Mouse (Mus musculus): ENCODE results near the gene Arrdc2. TPM values are rescaled to one million over a fixed set of nuclear protein-coding genes. Genes with fewer than 3 reads are reported as not detected.

The Arrdc2 gene
- total RNA-seq (2021), result 10 to 100 TPM in 1 of 2 experiments, 1 to 10 TPM in 1; 4.7 to 18.5 TPM

- DNase-seq, result peak; percentile 99
- intact Hi-C loops (cut with DNase I), result loop anchor here (5.0 kb wide), 1 partner anchor 77 kb away; the partner anchor contains the start of gene Mpv17l2
These were observed at the start of gene Arrdc2 for GRCm38 (mm10) chr8:70839408-70840351. Gene Arrdc2 (minus strand): TSS chr8:70839720.

DNA sequence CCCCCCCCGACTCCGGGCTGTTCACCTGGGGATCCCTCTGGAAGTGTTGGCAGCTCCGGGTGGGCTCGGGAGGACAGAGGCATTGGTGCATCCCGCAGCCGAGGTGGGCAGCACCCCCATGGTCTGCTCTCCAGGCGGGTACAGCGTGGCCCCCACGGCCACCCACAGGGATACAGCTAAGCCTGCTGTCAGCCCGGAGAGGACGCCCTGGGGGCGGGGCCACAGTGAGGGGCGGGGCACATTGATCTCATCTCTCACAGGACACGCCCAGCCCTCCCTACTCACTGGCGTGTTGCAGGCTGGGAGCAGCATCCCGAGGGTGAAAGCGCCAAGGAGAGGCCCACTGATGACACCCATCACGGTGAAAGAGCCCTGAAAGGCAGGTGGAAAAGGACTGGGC lies 48.1 kb upstream of the Arrdc2 start:
- intact Hi-C loops (cut with DNase I), result no loop called here

GRCm38 (mm10) chr8:70885612-70886011 lies 46.1 kb upstream of the Arrdc2 start:
- intact Hi-C loops (cut with DNase I), result no loop called here
- DNase-seq, result peak in 1 of 2 experiments; percentile 68

More for the DNA sequence above, 48.1 kb upstream of the Arrdc2 start:
- DNase-seq, result peak in 1 of 2 experiments; percentile 33

- intact Hi-C loops (cut with DNase I), result no loop called here
- no peak for DNase-seq
These were observed 45.2 kb upstream of the Arrdc2 start for GRCm38 (mm10) chr8:70884683-70885082.

DNA sequence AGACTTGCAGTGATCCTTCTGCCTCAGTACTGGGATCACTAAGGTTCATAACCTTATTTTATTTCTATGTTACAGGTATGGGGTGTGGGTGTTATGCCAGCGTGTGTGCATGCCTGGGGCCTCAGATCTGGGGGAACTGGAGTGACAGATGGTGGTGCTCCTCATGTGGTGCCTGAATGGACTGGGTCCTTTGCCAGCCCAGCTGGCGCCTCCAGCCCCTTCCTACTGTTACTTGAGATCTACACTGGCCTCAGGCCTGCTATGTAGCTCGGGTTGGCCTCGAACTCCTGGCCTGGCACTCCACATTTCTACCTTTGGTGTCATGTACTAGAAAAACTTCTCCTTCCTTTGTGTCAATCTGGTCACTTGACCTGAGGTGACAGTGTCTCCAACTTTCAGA lies 44.7 kb upstream of the Arrdc2 start:
- no peak for DNase-seq
- intact Hi-C loops (cut with DNase I), result no loop called here

DNA sequence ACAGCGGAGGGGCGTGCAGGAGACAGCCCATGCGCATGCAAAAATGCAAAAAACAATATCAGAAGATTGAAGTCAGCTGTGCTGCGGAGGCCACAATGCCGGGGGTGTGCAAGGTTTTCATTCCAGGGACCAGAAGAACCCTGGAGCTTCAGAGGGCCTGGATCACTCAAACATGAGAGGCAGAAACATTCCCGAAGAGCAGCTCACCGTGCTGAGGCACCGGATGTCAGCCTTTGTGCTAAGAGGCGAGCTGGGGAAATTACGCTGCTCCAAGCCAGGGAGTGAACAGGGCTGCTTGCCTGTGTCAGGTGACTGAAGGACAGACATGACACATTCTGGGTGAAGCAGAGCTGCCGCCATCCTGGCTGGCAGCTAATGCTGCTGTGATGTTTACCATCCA lies 41.0 kb upstream of the Arrdc2 start:
- intact Hi-C loops (cut with DNase I), result no loop called here
- DNase-seq, result no peak

DNA sequence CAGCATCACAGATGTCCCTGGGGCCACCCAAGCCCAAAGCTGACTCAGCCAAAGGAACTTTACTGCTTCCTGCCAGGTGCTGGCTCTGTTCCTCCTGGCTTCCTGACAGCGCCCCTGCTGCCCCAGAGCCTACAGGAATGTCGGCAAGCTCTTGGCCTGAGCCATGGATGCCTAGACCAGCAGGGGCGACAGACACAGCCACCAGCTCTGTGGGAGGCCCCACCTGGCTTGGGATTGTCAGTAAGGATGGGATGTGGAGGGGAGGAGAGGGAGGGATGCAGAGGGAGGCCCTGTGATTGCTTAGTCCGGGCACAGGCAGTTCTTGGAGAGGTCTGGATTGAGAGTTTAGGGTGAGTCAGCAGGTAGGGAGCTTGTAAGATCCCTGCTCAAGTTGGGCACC lies 40.6 kb upstream of the Arrdc2 start:
- intact Hi-C loops (cut with DNase I), result no loop called here
- DNase-seq, result peak; percentile 77 to 78

GRCm38 (mm10) chr8:70879500-70879899 lies 40.0 kb upstream of the Arrdc2 start:
- DNase-seq, result no peak
- intact Hi-C loops (cut with DNase I), result no loop called here

GRCm38 (mm10) chr8:70878178-70878577 lies 38.7 kb upstream of the Arrdc2 start:
- no peak for DNase-seq
- intact Hi-C loops (cut with DNase I), result no loop called here

DNA sequence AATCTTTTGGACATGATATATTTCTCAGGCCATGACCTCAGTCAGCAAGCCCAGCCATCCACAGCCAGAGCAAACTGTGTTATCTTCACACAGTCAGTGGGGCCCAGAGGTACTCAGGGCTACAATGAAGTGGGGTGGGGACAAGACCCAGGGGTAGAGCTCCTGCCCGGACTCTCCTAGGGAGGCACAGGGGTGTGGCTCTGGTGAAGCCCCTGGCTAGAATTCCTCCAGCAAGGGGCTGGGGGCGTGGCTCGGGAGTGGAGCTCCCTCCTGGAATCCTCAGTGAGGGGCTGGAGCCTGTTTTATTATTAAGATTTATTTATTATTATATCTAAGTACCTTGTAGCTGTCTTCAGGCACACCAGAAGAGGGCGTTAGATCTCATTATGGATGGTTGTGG lies 36.9 kb upstream of the Arrdc2 start:
- no peak for DNase-seq
- intact Hi-C loops (cut with DNase I), result no loop called here

DNA sequence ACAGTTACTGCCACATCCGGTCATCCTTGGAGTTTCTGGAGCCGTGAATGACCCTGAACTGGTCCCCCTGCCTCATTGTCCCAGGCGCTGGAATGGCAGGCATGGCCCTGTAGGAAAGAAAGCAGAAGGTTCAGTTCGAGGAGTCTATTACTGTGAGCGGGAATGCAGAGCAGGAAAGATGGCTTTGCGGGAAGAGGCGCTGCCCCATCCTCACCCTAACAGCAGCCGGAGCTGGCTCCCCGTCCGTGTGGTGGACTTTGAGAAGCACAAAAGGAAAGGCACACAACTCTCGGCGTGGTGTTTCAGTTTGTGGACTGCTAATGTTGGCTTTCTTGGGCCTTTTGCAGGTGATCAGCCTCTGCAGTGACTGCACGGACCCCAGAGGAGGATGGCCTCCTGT lies 34.9 kb upstream of the Arrdc2 start:
- intact Hi-C loops (cut with DNase I), result no loop called here

GRCm38 (mm10) chr8:70873364-70873985 lies 34.0 kb upstream of the Arrdc2 start, which contains the start of gene Ccdc124:
Gene Ccdc124 (minus strand): TSS chr8:70873935.
- peak; percentile 96 to 97 for DNase-seq
- intact Hi-C loops (cut with DNase I), result loop anchor here (1.0 kb wide), 2 partner anchors 20 to 24 kb away; partner anchors contain the start of gene Rpl18a

More for the DNA sequence above, 34.9 kb upstream of the Arrdc2 start:
- no peak for DNase-seq

DNA sequence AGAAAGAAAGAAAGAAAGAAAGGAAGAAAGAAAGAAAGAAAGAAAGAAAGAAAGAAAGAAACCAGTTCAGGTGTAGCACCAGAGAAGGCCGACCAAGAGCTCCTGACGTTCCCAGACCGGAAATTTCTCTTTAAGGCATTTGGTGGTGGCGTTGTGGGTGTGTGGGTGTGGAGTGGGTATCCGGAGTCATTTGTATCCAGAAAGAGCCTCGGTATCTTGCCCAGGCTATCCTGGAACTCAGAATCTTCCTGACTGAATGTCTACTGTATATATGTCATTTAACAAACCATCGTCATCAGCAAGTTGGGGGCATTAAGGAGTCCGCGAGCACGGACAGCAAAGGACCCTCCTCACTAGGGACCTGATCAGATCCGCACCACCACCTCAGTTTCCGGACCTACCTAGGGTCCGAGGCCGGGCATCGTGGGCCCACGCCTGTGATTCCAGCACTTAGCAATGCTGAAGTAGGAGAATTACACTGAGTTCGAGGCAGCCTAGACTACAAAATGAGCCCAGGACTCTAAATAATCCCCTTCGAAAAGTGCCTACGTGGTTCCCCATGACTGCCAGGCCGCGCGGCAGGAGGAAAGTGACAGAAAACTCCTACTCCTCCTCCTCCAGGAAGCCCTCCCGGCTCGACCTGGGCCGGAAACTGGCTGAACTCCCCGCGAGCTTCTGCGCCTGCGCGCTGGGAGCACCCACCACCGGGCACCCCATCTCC lies 33.3 kb upstream of the Arrdc2 start:
- no peak for DNase-seq
- intact Hi-C loops (cut with DNase I), result loop anchor here (1.0 kb wide), 2 partner anchors 20 to 24 kb away; partner anchors contain the start of gene Rpl18a

DNA sequence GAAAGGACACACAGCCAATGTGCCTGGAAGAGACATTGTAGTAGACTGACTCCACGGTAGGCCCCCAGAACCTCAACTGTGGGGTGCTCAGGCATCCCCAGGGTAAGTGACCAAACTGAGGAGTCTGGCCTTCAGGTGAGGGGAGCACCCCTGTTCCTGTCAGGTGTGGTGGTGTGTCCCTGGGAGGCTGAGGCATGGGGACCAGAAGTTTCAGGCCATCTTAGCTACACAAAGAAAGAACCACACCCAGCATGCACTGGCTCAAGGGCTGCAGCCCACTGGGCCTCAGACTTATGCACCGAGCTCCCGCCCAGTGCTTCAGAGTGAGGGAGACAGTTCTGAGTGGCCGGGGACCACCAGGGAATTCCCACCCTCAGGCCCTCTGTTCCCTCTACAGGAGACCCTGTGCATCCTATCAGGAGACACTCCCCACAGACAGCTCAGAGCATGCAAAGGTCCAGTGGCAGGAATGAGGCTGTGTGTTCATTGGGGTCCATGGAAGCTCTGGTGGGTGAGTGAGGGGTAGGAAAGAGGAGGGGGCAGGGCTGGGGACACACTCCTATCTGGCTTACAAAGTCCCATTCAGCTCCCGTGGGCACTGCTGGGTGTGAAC lies 31.8 kb upstream of the Arrdc2 start:
- no peak for DNase-seq
- intact Hi-C loops (cut with DNase I), result no loop called here

DNA sequence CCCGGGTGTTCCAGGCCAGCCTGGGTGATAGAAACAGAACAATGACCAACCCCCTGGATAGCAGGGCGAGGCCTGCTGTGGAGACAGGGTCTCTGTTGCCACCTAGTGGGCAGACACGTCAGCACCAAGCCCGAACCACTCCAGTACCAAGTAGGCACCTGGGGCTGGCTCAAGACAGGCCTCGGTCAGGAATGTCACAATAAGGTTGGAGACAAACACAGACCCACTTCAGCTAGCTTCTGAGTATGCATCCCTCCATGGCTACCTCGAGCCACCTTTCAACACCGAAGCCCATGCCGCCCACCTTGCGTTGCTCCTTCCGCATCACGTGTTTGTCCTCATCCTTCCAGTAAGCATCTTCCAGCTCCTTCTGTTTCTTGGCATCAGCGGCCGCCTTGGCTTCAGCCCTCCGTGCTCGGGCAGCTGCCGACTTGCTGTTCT lies 30.1 kb upstream of the Arrdc2 start:
- intact Hi-C loops (cut with DNase I), result loop anchor here (1.0 to 2.0 kb wide), 3 partner anchors 25 to 149 kb away; no protein-coding TSS in a partner anchor
- DNase-seq, result peak; percentile 84 to 85

GRCm38 (mm10) chr8:70869199-70869571 lies 29.7 kb upstream of the Arrdc2 start:
- intact Hi-C loops (cut with DNase I), result loop anchor here (1.0 to 2.0 kb wide), 2 partner anchors 25 to 148 kb away; no protein-coding TSS in a partner anchor
- DNase-seq, result no peak

DNA sequence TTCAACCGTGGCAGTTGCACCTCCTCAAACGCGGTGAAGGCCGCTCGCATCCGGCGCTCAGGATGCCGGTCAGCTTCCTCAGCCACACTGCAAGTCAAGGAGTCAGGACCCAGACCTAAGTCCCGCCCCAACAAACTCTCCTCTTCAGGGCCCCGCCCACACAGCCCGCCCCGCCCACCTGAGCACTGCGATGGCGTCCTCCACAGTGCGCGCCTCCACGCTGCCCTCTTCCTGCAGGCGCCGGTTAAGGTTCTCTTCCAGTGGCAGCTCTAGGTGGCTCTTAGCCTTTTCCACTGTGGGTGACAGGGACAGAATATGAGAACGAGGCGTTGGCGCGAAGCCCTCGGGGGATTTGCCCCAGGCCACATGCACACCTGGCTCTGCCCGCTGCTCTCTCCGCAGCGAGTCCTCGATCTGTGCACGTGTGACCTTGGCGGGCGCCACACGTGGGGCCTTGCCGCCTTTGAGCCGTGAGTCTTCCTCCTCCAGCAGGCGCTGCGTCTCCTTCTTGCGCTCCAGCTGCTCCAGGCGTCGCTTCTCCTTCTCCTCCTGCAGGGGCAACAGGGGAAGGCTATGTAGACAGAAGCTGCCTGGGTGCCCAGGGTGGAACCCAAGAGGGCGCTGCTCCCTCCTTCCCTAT lies 29.2 kb upstream of the Arrdc2 start:
- peak in 1 of 2 experiments; percentile 38 for DNase-seq
- intact Hi-C loops (cut with DNase I), result loop anchor here (1.0 to 2.0 kb wide), 2 partner anchors 24 to 148 kb away; no protein-coding TSS in a partner anchor

GRCm38 (mm10) chr8:70866566-70866965 lies 27.0 kb upstream of the Arrdc2 start:
- intact Hi-C loops (cut with DNase I), result no loop called here
- no peak for DNase-seq

GRCm38 (mm10) chr8:70866001-70866520 lies 26.5 kb upstream of the Arrdc2 start:
- no peak for DNase-seq
- intact Hi-C loops (cut with DNase I), result no loop called here
